Mouse (Mus musculus): ENCODE results near the gene Nck2.
"Not testable (repeated sequence)": the region's sequence is repeated elsewhere in the genome, so short reads cannot be mapped to it uniquely, and the experiment has no call there.

The Nck2 gene

DNA sequence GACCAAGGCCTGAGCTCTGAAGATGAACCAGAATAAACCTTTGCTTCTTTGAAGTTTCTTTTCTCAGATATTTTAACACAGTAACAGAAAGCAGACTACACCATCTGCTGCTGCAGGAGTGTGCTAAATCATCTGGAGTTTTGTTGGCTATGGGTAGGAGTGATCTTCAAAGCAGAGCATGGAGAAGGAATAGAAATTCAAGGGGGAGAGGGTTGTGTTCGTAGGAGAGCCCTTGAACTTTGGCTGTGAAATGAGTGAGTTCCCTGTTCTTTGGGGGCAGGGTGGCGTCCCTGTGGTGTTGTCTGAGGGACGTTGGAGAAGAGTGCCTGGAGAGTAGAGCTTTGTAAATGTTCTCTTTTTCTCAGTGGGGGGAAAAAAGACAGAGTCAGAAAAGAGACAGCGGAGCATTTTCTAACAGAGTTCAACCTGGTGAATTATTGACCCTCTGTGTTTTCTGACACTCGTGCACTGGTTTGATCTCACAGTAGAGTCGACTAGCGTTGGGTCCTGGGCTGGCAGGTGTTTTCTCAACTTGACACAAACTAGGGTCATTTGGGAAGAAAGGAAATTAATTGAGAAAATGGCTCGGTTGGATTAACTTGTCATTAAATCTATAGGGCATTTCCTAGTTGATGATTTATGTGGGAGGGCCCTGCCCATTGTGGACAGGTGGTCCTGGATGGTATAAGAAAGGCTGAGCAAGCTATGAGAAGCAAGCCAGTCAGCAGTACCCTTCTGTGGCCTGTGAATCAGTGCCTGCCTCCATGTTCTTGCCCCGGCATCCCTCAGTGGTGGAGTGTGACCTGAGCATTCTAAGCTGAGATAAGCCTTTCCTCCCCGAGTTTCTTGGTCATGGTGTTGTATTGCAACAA is 57.8 kb downstream of the Nck2 start:
- no peak for DNase-seq (ENCODE audit: low read depth, low spot score)

DNA sequence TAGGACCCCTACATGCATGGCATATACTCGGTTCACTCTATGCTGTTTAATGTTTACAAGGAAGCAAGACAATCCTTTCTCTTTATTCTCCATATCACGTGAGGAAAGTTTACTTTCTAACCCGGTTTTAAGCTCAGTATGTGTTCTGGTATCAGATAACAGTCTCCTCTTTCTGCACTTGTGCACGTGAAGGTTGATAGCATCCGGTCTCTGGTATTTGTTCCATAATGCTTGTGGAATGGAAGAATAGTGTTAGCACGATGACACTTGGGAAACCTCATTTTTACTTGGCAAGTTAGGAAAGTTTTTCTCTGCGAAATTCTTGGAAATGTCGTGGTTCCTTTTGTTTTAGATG is 58.4 kb downstream of the Nck2 start:
- no peak for DNase-seq (ENCODE audit: low read depth, low spot score)

DNA sequence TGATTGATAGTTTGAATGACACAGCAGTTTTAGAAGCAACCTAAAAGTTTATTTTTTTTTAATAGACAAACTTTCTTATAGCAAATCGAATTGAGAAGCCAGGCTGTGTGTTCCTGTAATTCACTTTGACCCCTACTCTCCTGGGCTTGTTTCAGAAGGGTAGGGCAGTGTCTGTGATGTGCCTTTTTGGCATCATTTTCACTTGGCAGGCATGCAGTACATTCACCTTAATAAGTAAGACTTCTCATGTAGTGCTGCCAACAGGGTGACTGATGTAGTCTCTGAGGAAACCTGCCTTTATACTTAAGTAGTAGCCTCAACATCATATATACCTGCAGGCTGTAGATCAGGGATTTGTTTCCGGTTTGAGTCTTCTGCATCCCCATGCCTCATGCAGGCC is 58.9 kb downstream of the Nck2 start:
- no peak for DNase-seq (ENCODE audit: low read depth, low spot score)

DNA sequence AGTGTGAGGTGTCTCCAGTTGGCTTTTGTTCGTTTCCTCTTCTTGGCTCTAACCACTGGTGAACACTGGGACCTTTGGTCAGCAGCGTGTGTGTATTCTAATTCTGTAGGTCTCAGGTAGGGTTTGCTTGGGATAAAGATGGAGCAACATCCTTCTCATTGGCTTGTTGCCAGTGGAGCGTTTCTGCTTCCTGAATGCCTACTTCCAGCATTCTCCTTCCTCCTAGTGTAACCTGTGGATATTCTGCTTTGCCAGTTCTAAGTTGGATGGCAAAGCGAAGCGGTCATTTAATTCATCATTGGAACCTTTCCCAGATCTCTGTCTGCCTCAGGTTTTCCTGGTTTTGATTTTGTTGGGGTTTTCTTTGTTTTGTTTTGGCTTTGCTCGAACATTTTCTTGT is 59.3 kb downstream of the Nck2 start:
- DNase-seq (ENCODE audit: low read depth, low spot score) = no peak

DNA sequence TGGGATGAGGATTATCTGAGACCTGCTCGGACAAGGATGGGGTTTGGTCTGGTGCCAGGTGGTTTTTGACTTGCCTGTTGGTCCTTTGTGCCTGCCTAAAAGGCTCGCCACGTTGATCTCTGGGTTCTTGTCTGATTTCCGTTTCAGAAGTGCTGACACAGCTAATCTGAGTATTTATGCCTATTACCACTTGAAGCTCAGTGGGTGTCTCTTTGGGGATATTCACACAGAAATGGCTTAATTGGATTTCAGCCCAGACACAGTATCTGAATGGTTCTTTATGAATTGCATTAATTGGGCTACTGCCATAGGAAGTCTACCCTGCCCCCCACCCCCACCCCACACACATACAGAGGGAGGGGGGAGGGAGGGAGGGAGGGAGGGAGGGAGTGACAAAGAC is 59.9 kb downstream of the Nck2 start:
- no peak for DNase-seq (ENCODE audit: low read depth, low spot score)

DNA sequence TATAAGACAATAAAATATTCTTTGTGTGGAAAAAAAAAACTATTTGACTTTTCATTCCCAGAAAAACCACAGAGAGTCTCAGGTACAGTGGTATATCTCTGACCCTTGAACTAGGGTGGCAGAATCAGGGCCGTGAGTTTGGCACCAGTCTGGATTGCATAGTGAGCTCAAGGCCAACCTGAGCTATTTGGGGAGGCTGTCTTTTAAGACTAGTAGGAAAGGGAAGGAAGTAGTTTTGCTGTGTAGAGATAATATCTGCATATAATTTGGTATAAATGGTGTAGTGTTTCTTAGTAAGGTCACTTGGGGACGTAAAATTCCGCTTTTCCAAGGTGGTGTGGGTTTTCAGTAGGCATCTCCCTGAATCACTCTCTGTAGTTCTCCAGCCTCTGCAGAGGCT is 62.3 kb downstream of the Nck2 start:
- DNase-seq (ENCODE audit: low read depth, low spot score) = no peak

DNA sequence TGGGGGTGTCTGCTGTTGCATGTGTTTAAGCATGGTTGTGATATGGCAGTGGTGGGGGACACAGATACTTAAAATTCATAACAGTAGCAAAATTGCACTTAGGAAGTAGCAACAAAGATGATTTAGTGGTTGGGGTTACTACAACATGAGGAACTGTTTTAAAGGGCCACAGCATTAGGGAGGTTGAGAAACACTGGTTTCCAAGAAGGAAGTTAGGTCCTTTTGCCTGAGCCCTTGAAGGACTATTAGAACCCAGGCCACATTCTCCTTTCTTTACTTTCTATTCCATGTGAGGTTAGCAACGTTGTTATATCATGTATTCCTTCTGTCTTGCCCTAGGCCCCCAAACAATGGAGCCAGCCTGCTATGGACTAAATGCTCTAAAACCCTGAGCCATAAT is 63.4 kb downstream of the Nck2 start:
- DNase-seq (ENCODE audit: low read depth, low spot score) = no peak

DNA sequence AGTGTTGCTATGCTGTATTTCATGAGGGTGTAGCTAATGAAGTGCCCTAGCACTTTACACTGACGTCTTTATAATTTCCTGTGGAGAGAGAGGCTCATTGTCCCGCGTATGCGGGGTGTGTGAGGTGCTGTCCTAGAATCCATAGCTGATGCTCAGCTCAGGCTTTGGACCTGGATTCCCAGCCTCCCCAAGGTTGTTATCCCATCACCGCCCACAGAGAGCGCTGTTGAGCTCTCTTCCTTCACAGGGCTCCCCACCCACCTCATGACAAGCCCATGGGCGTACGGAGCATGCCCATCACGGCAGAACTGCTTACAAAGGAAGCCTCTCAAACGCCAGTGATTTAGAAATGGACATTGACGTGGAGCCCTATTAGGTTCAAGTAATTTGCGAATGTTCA is 66.9 kb downstream of the Nck2 start:
- no peak for DNase-seq (ENCODE audit: low read depth, low spot score)

DNA sequence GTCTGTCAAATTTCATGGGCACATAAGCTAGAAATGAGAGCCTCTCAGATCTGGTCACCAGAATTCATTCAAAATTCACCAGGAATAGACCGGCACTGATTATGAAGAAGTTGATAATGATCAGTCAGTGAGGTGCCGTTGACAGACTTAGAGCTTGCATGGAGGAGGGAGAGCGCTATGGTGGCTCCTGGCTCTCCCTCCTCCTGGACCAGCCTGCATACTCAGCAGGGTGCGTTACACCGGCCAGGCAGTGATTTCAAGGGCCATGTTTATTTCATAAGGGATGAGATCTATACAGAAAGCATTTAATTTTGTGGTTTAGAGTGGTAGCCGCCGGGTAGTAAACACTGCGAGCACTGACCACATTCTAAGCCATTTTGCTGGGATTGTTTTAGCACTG is 67.3 kb downstream of the Nck2 start:
- DNase-seq (ENCODE audit: low read depth, low spot score) = no peak

DNA sequence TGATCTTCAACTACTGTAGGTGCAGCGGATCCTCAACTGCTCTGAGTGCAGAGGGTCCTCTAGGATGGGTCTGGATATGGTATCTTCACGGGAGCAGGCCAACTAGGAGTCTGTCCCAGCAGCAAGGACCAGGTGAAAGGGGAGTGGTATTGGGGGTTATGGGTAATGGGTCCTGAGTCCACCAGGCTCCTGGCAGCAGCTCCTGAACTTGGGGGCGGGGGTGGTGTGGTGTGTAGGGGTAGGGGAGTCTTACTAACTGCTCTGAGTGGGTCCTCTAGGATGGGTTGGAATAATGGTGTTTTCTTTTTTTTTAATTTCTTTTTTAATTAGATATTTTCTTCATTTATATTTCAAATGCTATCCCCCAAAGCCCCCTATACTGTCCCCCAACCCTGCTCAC is 73.0 kb downstream of the Nck2 start:
- DNase-seq (ENCODE audit: low read depth, low spot score) = no peak

DNA sequence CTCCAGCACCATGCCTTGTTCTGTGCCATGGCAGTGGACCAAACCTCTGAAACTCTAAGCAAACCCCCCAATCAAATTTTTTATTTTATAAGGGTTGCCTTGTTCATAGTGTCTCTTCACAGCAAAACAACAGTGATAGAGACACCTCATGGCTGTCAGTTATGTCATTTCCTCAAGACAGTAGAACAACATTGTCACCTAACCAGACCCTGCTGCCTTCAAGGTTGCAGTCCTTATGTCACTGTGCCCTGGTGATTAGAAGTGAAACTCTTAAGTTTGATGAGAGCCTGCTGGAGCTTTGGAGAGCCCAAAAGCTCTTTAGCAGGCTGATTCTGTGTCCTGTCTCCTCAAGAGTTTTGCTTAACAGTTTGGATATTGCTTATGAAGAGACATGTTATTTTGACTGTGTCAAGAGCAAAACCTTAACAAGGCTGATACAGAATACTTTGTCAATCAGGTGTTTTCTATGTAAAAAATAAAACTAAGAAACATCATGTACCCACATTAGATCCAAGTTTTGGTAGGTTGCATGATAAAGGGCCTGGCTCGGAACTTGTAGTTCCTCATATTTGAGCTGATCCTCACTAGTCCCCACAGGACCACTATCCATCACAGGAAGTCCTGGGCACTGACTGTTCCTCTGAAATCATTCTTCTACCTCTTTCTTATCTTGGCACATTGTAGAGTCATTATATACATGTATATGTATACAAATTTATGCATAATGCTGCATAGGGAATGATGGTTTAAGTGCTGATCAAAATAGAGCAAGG is 76.0 kb downstream of the Nck2 start:
- no peak for DNase-seq (ENCODE audit: low read depth, low spot score)

DNA sequence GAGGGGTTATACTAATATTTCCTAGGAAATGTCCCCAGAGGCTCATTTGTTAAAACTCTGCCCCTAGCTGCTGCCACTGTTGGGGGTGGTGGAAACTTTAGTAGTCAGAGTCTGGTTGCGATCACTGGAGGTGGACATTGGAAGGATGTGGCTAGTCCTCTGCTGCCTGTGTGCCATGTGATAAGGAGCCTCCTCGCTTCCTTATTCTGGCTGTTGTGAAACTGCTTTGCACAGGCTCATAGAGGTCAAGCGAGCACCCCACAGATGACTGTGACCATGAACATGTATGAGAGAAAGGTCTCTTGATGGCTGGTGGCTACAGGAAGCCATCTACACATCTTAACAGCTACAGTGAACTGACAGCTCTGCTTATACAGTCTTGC is 76.6 kb downstream of the Nck2 start:
- no peak for DNase-seq (ENCODE audit: low read depth, low spot score)

DNA sequence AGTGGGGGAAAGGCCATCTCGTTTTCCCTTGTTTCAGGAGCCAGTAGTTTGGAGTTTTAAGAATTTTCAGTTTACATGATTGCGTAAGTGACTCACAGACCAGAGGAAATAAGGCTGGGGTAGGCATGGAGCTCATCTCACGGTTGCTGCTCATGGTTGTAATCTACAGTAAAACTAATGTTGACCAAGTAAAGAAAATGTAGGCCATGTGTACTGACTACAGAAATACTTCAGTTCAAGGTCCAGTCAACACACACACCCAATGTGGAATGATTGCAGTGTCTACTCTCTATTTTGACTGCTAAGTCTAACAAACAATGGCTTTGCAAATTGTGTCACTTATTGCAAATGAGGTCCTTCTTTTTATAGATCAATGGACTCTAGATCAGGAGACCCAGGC is 77.1 kb downstream of the Nck2 start:
- no peak for DNase-seq (ENCODE audit: low read depth, low spot score)

DNA sequence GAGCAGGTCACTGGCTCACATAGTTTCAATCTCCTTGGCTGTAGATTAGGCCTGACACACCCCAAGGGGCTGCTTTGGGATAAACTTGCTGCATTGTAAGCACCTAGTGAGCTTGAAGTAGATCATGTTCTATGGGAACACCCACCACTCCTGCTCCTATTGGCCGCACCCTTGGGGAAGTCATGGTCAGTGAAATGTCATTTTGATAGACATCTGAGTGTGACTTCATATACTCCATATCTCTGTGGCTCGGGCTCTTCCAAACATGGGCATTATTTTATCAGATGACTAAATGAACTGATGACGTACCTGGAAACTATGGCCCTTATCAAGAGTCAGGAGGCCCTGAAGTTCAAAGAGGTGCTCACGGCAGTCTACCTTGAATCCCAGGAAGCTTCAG is 77.6 kb downstream of the Nck2 start:
- no peak for DNase-seq (ENCODE audit: low read depth, low spot score)

DNA sequence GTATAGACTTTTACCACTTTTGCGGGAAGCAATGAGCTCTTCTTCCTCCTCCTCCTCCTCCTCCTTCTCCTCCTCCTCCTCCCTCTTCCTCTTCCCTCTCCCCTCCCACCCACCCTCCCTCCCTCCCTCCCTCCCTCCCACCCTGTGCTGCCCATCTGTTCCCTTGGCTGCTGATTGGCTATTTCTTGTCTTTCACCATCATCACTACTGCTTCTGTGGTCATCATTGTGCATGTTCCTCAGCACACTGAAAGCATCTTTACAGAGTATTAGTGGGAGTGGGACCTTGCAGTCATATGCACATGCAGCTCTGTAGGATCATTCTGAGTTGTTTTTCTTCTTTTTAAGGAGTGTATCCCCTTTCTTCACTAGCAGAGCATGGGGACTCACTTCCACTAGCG is 78.6 kb downstream of the Nck2 start:
- no peak for DNase-seq (ENCODE audit: low read depth, low spot score)

DNA sequence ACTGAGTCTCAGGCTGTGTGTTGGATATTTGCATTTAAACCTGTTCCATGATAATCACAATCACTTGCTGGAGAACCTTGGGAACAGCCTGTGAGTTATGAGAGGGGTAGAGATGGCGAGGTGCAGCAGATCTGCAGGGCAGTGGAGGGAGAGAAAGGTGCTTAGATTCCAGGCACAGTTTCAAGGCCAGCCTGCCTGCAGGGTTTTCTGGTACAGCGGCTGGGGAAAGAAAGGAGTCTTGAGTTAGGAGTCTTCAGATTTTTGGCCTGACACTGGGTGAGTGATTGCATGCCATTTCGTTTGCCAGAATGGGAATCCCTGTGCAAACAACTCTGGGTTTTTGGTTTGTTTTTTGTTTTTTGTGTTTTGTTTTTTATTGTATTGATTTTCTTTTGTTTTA is 80.0 kb downstream of the Nck2 start:
- DNase-seq (ENCODE audit: low read depth, low spot score) = no peak

DNA sequence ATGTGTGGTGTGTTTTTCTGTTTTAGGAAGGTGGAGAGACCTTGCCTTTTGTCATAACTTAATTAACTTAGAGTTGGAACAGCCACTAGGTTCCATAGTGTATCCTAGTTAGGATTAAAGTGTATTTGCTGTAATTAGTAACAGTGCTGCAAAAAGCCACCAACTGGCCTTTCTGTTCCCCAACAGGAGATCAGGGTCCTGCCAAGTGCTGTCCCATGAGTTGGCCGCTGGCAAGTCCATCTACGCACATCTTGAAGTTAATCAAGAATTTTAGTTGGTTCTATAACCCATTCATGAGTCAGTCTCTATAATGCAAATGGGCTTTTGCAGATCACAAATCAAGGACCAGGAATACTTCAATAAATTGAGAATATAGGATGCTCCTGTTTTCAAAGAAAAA is 83.9 kb downstream of the Nck2 start:
- DNase-seq (ENCODE audit: low read depth, low spot score) = no peak

DNA sequence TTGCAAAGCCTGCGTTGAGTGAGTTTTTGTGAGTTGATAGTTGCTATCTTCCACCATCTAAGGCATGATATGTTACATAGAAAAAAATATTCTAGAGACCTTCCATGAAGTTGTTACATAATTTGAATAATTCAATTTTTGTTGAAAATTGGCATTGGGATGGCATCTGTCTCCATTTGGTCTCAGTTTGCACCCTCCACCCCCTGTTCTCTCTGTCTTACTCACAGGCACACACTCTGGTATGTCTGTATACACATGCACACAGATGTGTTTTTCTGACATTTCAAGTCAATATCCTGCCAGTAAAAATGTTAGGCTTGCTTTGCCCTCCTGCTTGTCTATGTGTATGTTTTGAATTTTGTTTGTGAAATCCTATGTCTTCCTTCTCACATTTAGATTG is 84.7 kb downstream of the Nck2 start:
- DNase-seq (ENCODE audit: low read depth, low spot score) = no peak

DNA sequence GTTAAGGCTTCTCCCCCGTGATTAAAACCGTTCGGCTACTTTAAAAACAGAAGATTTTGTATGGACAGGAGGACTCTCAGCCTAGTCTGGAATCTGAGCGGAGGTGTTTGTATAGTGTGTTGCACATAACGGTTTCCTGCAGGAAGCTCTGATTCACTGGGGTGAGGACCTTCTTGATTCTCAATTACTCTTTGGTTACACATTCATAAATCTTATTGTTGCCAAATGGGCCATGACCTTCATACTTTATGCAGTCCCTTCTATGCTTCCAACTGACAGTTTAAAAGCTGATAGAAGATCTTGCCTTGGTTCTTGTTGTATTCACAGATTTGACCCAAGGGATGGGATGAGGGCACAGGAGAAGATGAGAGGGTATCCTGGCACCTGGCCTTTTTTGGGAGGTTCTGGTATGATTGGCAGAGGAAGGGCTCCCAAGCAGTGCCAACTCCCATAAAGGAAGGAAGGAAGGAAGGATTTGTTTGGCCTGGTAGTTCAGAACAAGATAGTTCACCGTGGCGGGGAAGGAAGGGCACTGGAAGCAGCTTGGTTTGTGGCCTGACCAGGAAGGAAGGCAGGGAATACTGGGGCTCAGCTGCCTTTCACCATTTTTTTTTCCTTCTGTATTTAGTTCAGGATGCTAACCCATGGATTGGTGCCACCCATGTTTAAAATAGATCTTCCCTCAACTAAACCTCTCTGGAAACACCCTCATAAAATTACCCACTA is 86.1 kb downstream of the Nck2 start:
- peak; percentile 23 for DNase-seq (ENCODE audit: low read depth, low spot score)

DNA sequence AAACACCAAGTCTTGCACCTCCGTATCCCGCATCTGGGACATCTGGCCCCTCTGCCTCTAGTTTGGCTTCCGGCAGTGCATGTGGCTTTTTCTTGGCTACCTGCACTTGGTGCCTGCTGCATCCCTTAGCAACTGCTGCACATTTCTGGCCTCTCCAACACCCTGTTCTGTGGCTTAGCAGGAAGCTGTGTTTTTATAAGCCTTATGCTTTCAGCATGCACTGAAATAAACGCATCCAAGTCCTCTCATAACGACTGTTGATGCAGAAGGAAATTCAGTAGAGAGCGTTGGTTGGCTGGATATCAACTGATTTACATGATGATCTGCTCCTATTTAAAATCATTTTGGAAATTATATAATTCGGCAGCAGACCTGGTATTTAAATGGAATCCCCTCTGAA is 86.9 kb downstream of the Nck2 start:
- no peak for DNase-seq (ENCODE audit: low read depth, low spot score)

DNA sequence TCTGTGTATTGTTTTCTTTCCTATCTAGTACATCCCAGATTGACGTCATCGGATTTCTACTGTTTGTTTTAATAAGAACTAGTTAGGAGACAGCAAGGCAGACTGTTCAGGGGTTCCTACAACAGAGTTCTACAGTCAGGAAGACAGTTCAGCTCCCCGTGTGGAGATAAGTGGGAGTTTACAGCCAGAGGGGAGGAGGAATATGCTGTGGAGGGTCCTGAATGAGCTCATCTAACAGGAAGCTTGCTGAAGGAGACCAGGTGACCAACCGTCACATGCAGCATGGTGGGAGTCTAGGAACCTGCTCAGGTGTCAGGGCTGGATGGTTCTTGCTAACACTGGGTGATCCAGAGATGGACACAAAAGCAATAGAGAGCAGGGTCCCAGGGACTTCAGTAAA is 87.9 kb downstream of the Nck2 start:
- DNase-seq (ENCODE audit: low read depth, low spot score) = no peak

DNA sequence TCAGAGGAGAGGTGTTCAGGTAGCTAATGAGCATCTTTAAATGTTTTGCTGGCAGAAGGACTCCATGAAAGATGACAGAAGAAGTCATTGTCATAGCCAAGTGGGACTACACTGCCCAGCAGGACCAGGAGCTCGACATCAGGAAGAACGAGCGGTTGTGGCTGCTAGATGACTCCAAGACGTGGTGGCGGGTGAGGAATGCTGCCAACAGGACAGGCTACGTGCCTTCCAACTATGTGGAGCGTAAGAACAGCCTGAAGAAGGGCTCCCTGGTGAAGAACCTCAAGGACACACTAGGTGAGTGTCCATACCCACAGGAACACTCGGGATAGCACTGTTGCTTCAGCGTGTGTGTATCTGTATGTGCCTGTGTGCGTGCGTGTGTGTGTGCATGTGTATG is 89.1 kb downstream of the Nck2 start:
- DNase-seq (ENCODE audit: low read depth, low spot score) = not testable (repeated sequence)
